Mouse (Mus musculus) intestine, embryonic 14.5 days (tissue): ENCODE results near the gene Schip1. TPM values are rescaled to one million over a fixed set of nuclear protein-coding genes. Genes with fewer than 3 reads are reported as not detected.

Experiments used
- ATAC-seq: fragments of 200-750 bp; cut with Nextera tagmentation; replicated peaks from 2 replicates; pipeline ENCODE4 v1.8.0; 2017; ENCODE audit warnings: low read depth, moderate number of reproducible peaks, moderate TSS enrichment, moderate library complexity; ENCODE audit not compliant: low FRiP score, low TSS enrichment
- DNase-seq: peaks from one replicate; pipeline ENCODE4 v3.0.0-alpha.2; 2018; ENCODE audit warnings: low spot score
- H3K27ac ChIP-seq: fragments of 300-500 bp; sonication (generic); 2 replicates; pipeline ENCODE4 v1.5.1; 2014; ENCODE audit warnings: low read depth, mild to moderate bottlenecking, control low read depth
- H3K27me3 ChIP-seq: fragments of 300-500 bp; sonication (generic); replicated peaks from 2 replicates; pipeline ENCODE4 v1.6.1; 2014; ENCODE audit warnings: low read length, control low read depth; ENCODE audit not compliant: control insufficient read depth, insufficient read depth
- H3K36me3 ChIP-seq: fragments of 300-500 bp; sonication (generic); 2 replicates; pipeline ENCODE4 v1.6.1; 2014; ENCODE audit warnings: low read length, control low read depth; ENCODE audit not compliant: control insufficient read depth, insufficient read depth
- H3K4me1 ChIP-seq: fragments of 300-500 bp; sonication (generic); replicated peaks from 2 replicates; pipeline ENCODE4 v1.6.1; 2014; ENCODE audit warnings: low read length, control low read depth, mixed read lengths; ENCODE audit not compliant: control insufficient read depth, insufficient read depth
- H3K4me2 ChIP-seq: fragments of 300-500 bp; sonication (generic); 2 replicates; pipeline ENCODE4 v1.6.1; 2014; ENCODE audit warnings: low read length
- H3K4me3 ChIP-seq: fragments of 300-500 bp; sonication (generic); 2 replicates; pipeline ENCODE4 v1.5.1; 2014; ENCODE audit warnings: low read depth, low read length, control low read depth, mixed read lengths
- H3K9ac ChIP-seq: fragments of 300-500 bp; sonication (generic); 2 replicates; pipeline ENCODE4 v1.6.1; 2014; ENCODE audit warnings: mild to moderate bottlenecking, low read length
- H3K9me3 ChIP-seq: fragments of 300-500 bp; sonication (generic); 2 replicates; pipeline ENCODE4 v1.6.1; 2016; ENCODE audit warnings: low read length, control low read depth; ENCODE audit not compliant: control insufficient read depth
- WGBS: fragments of 180-500 bp; shearing (Covaris S2); extraction: QIAGEN DNeasy Blood & Tissue Kit; methylation state at CpG from one replicate; pipeline ENCODE4 v1.1.7; 2014; 5-methylcytosine and 5-hydroxymethylcytosine counted together
- polyA plus RNA-seq: library from polyadenylated mRNA; unstranded; fragments of >200 nt; fragmentation: Nextera tagmentation; extraction: Ambion mirVana; gene quantifications from 2 replicates; pipeline ENCODE4 v1.2.1, GENCODE M21; 2014

The Schip1 gene
- polyA plus RNA-seq, 1 experiment from 2014 or later = 63.0 TPM

DNA sequence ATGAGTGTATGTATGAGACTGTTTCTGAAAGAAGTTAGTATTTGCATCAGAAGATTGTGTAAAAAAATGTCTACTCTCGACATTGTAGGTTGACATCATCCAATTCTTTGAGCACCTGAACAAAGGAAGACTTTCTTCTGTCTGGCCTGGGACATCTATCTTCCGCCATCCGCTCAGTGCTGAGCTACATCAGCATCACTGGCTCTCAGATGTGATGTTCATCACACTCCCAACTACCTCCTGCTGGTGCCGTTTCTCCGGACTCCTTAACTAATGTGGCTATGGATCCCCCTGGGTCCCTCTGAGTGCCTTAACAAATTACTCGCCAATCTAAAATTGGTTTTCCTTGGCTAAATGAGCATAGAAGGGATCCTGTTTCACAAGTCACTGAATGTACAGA is 599.7 kb downstream of the Schip1 start:
- Histone ChIP-seq H3K36me3 (no peaks in the 10 kb centered on the region), H3K4me1 (no peaks in the 10 kb centered on the region), H3K9ac (no peak overlapping the region), H3K27me3 (no peaks in the 10 kb centered on the region), H3K27ac (no peak overlapping the region), H3K4me2 (no peak overlapping the region), H3K4me3 (no peak overlapping the region), H3K9me3 (no peaks in the 10 kb centered on the region)
- DNase-seq (no peak), ATAC-seq (no peak)
- WGBS = 77% methylated on average over 6 of the region's 6 CpGs

DNA sequence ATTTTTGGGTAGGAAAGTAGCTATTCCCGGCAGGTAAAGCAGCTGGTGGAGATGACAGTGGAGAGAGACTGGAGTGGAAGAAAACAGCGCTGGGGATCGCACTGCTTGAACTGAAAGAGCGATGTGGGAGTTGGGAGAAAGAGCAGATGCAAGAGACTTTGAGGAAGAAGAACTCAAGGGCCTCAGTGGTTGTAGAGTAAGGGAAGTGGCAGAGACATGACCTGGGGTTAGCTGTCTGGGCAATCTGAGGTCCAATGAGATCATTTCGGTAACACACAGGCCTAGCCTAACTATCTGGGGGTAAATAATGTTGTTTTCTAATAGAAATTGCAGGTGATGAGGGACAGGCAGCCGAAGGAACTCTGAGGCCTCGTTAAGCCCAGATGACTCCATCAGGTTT is 601.8 kb downstream of the Schip1 start:
- H3K9ac ChIP-seq = no peak overlapping the region
- no peaks in the 10 kb centered on the region for H3K4me1 ChIP-seq
- H3K27me3 ChIP-seq = no peaks in the 10 kb centered on the region
- H3K27ac ChIP-seq = no peak overlapping the region
- DNase-seq = no peak
- H3K9me3 ChIP-seq = no peaks in the 10 kb centered on the region
- no peak for ATAC-seq
- no peak overlapping the region for H3K4me3 ChIP-seq
- H3K36me3 ChIP-seq = no peaks in the 10 kb centered on the region
- WGBS = 88% methylated on average over 7 of the region's 7 CpGs
- no peak overlapping the region for H3K4me2 ChIP-seq

DNA sequence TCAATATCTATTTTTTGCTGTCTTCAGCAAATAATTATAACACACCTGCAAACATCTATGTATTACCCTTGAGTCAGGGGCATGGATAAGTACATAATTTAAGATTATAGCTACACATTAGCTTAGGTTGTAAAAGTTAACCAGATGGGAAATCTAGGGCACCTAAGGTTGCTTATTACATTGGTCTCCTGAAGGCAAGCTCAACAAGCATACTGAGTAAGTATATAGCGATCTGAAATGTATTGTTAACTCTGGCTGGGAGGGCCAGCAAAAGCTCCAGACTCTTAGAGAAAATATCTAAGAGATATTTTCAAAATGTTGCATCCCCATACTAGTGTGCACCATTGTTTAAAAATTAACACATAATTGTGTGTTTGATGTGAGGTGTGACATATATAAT is 603.2 kb downstream of the Schip1 start:
- no peak overlapping the region for H3K4me3 ChIP-seq
- no peak overlapping the region for H3K4me2 ChIP-seq
- H3K36me3 ChIP-seq = no peaks in the 10 kb centered on the region
- no peaks in the 10 kb centered on the region for H3K4me1 ChIP-seq
- H3K27me3 ChIP-seq = no peaks in the 10 kb centered on the region
- 68% methylated on average over 1 of the region's 1 CpGs for WGBS
- no peaks in the 10 kb centered on the region for H3K9me3 ChIP-seq
- ATAC-seq (no peak), DNase-seq (no peak)
- no peak overlapping the region for H3K9ac ChIP-seq
- H3K27ac ChIP-seq = no peak overlapping the region

DNA sequence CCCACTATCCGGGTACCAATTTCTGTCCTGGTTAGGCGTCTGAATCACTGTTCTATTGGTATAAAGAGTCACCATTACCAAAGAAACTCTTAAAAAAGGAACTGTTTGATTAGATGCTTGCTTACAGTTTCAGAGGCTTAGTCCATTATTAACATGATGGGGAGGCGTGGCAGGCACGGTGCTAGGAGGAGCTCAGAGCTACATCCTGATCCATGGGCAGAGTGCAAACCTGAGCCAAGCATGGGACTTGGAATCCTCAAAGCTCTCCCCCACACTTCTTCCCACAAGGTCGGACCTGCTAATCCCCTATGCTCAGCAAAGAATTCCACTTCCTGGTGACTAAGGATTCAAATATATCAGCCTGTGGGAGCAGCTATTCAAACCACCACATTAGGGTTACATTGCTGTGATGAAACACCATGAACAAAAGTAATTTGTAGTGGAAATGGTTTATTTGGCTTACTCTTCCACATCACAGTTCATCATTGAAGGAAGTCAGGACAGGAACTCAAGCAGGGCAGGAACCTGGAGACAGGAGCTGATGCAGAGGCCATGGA is 604.9 kb downstream of the Schip1 start:
- H3K9ac ChIP-seq = no peak overlapping the region
- no peak overlapping the region for H3K4me2 ChIP-seq
- 81% methylated on average over 5 of the region's 5 CpGs for WGBS
- no peaks in the 10 kb centered on the region for H3K9me3 ChIP-seq
- no peak for DNase-seq
- H3K4me3 ChIP-seq = no peak overlapping the region
- no peaks in the 10 kb centered on the region for H3K36me3 ChIP-seq
- no peaks in the 10 kb centered on the region for H3K4me1 ChIP-seq
- no peak overlapping the region for H3K27ac ChIP-seq
- no peak for ATAC-seq
- H3K27me3 ChIP-seq = no peaks in the 10 kb centered on the region

DNA sequence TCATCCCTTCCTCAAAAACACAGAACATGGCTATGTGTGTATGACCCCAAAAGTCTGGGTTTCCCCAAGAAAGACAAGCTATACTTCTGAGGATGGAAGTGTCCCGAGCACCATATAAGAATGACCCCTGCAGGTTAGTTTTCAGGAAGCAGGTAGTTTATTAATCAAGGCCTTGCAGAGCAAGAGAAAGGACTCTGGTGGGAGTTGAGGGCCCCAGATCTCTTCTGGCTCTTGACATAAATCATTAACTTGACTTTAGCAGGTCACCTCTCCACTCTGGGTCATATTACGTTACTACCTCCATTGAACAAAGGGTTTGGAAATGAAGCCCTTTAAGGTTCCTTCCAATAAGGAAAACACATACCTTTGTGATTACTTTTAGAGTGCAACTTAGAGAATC is 610.1 kb downstream of the Schip1 start:
- no peak overlapping the region for H3K27ac ChIP-seq

DNA sequence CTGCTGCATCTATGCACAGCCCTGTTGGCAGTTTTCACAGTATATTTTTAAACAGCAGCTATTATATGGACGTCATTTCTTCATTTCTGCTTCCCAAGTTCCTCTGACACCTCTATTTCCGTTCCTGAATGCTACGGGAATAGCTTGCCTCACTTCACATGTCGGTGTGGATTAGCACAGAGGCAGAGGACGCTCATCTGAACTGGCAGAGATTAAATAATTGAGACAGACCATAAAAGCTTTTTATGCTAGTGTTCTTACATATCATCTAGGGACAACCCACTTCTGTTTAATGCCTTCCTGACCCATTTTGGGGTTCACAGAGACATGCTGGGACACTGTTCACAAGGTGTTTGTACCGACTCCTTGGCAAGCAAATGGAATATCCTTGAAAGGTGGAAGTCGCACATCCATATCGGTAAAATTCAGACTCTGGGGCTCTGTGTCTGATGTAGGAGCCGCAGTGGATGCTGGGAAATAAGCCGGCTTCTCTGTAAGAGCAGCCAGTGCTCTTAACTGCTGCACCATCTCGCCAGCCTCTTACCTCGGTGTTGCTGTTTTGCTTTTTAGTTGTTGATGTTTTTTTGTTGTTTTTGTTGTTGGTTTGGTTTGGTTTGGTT is 610.7 kb downstream of the Schip1 start:
- H3K36me3 ChIP-seq = no peaks in the 10 kb centered on the region
- no peak overlapping the region for H3K27ac ChIP-seq
- H3K4me2 ChIP-seq = no peak overlapping the region
- no peaks in the 10 kb centered on the region for H3K27me3 ChIP-seq
- no peak overlapping the region for H3K4me3 ChIP-seq
- H3K9ac ChIP-seq = no peak overlapping the region
- WGBS = 89% methylated on average over 12 of the region's 12 CpGs
- no peaks in the 10 kb centered on the region for H3K9me3 ChIP-seq
- ATAC-seq (no peak), DNase-seq (no peak)
- H3K4me1 ChIP-seq = 0 out of 2 replicates have a peak, but pooled peaks cover 5% of the 10 kb centered on the region

More for the DNA sequence above, 610.1 kb downstream of the Schip1 start:
- 52% methylated on average over 2 of the region's 2 CpGs for WGBS
- ATAC-seq = no peak
- H3K4me1 ChIP-seq = 0 out of 2 replicates have a peak, but pooled peaks cover 5% of the 10 kb centered on the region
- no peaks in the 10 kb centered on the region for H3K27me3 ChIP-seq
- no peaks in the 10 kb centered on the region for H3K36me3 ChIP-seq
- no peak for DNase-seq
- no peak overlapping the region for H3K4me2 ChIP-seq
- no peaks in the 10 kb centered on the region for H3K9me3 ChIP-seq
- H3K4me3 ChIP-seq = no peak overlapping the region
- no peak overlapping the region for H3K9ac ChIP-seq

Other genes with a start within 250 kb of the Schip1 start
- gene Iqcj, start 172.6 kb upstream of the Schip1 start, polyA plus RNA-seq = not detected in 2 replicates
- 0.42 TPM in 1 of 2 replicates, not detected in the other for gene Iqschfp, start 172.6 kb upstream of the Schip1 start, polyA plus RNA-seq